Mouse (Mus musculus): ENCODE results near the gene Cdh4.

DNA sequence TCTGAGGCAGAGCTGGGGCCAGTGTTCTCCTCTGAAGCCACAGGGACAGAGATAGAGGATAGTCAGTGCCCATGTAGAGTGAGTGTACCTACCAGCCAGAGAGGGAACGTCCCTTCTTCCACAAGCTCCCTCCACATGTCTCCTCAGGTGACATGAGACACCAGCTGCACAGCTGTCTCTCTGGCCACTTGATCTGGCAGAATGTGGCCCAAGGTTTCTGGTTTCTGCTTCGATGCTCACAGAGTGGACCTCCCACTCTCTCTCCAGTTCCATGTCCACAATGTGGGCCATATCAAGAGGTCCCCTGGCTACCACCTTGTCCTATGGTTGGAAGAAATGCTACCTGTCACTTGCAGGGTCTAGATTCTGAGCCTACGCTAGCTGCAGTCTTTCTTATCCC lies 448.8 kb downstream of the Cdh4 start:
- TF ChIP-seq POLR2A (IDR thresholded peaks at IDR 0.05; ENCODE audit: borderline replicate concordance, control insufficient read depth, low read depth, low read length) (no peak), CTCF (IDR thresholded peaks at IDR 0.05; ENCODE audit: control insufficient read depth, insufficient read depth, low read length) (no peak)
